Mouse (Mus musculus): ENCODE measurements around the gene Fam102a. TPM values are rescaled to one million over a fixed set of nuclear protein-coding genes. Genes with fewer than 3 reads are reported as not detected.
A peak's percentile ranks its signal among the peaks of the same experiment; 100 is the strongest.

Gene Fam102a
- total RNA-seq, 2 experiments from 2014 or later, result 35.2 to 44.4 TPM

DNA sequence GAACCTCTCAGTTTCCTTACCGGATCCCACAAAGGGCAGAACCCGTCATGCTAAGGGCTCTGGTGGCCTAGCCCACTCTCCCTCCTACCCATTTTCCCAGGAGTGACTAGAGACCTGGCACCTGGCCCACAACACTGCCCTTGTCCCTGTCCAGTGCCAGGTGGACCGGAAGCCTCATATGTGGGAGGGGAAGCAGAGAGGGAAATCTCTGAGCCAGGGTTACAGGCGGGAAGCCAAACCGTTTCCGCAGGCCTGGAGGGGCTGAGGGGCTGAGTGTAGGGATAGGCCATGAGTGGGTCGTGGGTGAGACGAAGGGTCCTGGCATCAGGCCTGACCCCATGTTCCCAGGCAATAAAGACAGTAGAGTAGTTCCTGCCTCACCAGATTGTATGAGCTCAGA is 63.4 kb downstream of the Fam102a start:
- intact Hi-C loops (cut with DNase I), result no loop called here
- no peak for DNase-seq (ENCODE audit: low spot score in 2 of 2)

DNA sequence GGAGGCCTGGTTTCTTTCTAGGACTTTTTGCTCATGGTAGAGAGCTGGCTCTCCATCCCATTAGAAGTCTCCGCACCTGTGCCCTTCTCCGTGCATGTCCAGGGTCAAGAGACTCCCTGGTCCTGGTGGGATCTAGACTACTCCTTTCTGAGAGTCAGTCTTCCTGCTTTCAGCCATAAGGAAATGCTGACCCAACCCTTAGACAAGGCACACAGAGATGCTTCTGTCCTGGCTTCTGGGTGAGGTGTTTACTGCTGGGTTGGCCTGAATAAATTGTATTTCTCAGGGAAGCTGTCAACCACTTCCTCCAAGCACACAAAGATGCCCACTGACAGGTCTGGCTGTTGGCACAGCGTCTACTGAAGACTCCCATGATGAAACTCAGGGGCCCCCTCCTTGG is 64.3 kb downstream of the Fam102a start, which contains the start of gene St6galnac6:
TSS of gene St6galnac6 (plus strand) at position 301 of the 400 bp plus-strand sequence.
- DNase-seq (ENCODE audit: low spot score in 2 of 2), result no peak
- intact Hi-C loops (cut with DNase I), result no loop called here

DNA sequence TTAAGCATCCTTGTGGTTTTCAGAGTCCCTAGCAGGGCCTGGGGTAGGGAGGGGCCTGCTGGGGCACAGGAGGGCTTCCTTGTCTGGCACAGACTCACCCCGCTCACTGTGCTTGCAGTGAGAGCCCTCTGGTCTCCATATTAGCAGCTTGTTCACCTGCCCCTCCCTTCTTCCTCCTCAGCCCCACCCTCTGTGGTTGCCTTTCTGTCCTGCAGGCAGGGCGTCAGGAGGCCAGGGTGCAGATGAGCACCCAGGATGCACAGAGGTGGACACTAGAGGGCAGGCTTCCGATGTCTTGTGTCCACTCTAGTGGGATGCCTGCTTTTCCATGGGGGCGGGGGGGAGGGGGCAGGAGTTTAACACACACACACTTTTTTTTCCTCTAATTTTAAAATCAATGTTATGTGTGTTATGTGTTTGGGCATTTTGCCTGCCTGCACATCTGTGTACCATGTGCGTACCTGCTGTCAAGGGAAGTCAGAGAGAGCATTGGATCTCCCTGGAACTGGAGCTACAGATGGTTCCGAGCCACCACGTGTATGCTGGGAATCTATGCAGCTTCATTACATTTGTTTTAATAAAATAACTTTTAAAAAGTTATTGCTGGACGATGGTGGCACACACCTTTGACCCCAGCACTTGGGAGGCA is 66.4 kb downstream of the Fam102a start:
- no peak for DNase-seq (ENCODE audit: low spot score in 2 of 2)
- intact Hi-C loops (cut with DNase I), result loop anchor here (2.0 kb wide), 1 partner anchor 15 kb away; the partner anchor contains the start of gene St6galnac4

- intact Hi-C loops (cut with DNase I), result loop anchor here (2.0 kb wide), 1 partner anchor 16 kb away; the partner anchor contains the start of gene St6galnac4
- DNase-seq (ENCODE audit: low spot score in 2 of 2), result peak; percentile 93 to 94
Measured at GRCm38 (mm10) chr2:32602600-32603054, 67.5 kb downstream of the Fam102a start.

- intact Hi-C loops (cut with DNase I), result no loop called here
Measured at GRCm38 (mm10) chr2:32604631-32605030, 69.5 kb downstream of the Fam102a start.

GRCm38 (mm10) chr2:32606161-32607142 is 71.3 kb downstream of the Fam102a start:
- intact Hi-C loops (cut with DNase I), result no loop called here
- peak; percentile 83 to 88 for DNase-seq (ENCODE audit: low spot score in 2 of 2)

More at GRCm38 (mm10) chr2:32604631-32605030, 69.5 kb downstream of the Fam102a start:
- no peak for DNase-seq (ENCODE audit: low spot score in 2 of 2)

GRCm38 (mm10) chr2:32607262-32607947 is 72.3 kb downstream of the Fam102a start:
- peak in 1 of 2 experiments; percentile 53 for DNase-seq (ENCODE audit: low spot score in 2 of 2)
- intact Hi-C loops (cut with DNase I), result no loop called here

DNA sequence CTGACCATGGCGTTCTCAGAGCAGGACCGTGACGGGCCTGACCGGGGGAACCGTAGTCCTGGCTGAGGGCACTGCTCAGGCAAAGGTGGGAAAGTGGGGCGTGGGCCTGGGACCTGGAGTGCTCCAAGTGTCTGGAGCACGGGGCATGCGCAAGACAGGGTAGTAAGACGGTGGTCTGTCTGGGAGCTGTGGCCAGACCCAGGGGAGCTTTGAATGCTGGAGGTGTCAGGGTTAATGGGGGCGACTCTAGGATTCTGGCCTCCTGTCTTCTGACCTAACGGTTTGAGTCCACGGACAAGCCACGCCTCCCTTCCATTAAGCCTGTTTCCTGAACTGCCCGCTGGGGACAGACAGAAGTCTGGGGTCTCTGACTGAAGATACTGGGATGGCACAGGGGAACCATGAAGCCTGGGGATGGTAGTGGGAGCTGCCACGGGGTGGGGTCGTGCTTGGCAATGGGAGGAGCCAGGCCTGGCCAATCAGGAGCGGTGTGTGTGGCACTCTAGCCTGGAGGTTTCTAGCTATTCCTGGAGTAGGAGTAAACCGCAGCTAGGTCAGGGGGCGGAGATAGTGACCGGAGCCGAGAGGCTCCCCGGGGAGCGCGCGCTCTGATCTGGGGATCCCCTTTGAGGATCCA is 73.1 kb downstream of the Fam102a start:
- intact Hi-C loops (cut with DNase I), result no loop called here
- DNase-seq (ENCODE audit: low spot score in 2 of 2), result peak in 1 of 2 experiments; percentile 58

- intact Hi-C loops (cut with DNase I), result no loop called here
- DNase-seq (ENCODE audit: low spot score in 2 of 2), result no peak
Measured at GRCm38 (mm10) chr2:32608778-32609435, 73.8 kb downstream of the Fam102a start.

- intact Hi-C loops (cut with DNase I), result no loop called here
- DNase-seq (ENCODE audit: low spot score in 2 of 2), result peak; percentile 53 to 74
Measured at GRCm38 (mm10) chr2:32610610-32611229, 75.6 kb downstream of the Fam102a start.

GRCm38 (mm10) chr2:32612274-32612673 is 77.1 kb downstream of the Fam102a start:
- no peak for DNase-seq (ENCODE audit: low spot score in 2 of 2)
- intact Hi-C loops (cut with DNase I), result no loop called here

GRCm38 (mm10) chr2:32617109-32617508 is 82.0 kb downstream of the Fam102a start:
- intact Hi-C loops (cut with DNase I), result no loop called here
- DNase-seq (ENCODE audit: low spot score in 2 of 2), result no peak

- intact Hi-C loops (cut with DNase I), result no loop called here
- peak in 1 of 2 experiments; percentile 35 for DNase-seq (ENCODE audit: low spot score in 2 of 2)
Measured at GRCm38 (mm10) chr2:32617601-32618000, 82.5 kb downstream of the Fam102a start.

- DNase-seq (ENCODE audit: low spot score in 2 of 2), result no peak
- intact Hi-C loops (cut with DNase I), result no loop called here
Measured at GRCm38 (mm10) chr2:32618051-32618450, 82.9 kb downstream of the Fam102a start.

Data from left cerebral cortex, postnatal 14 days (tissue).